Mouse (Mus musculus) urinary bladder, postnatal 36 days (tissue): ENCODE results near the gene Esp3.
"Not testable (repeated sequence)": the region's sequence is repeated elsewhere in the genome, so short reads cannot be mapped to it uniquely, and the experiment has no call there.

Experiments used
- DNase-seq, 2 experiments: peaks; one replicate each; pipeline ENCODE4 v3.0.0; 2022; ENCODE audit warnings: low spot score in 2 of 2, mixed read lengths in 1 of 2

The Esp3 gene

GRCm38 (mm10) chr17:40631775-40632174 is at the start of gene Esp3:
Esp3 (plus strand) TSS chr17:40632075.
- DNase-seq: not testable (repeated sequence)

- DNase-seq: not testable (repeated sequence)
Measured at GRCm38 (mm10) chr17:40583906-40584305, 48.0 kb upstream of the Esp3 start.

GRCm38 (mm10) chr17:40591297-40591696 is 40.6 kb upstream of the Esp3 start:
- no peak for DNase-seq

GRCm38 (mm10) chr17:40598294-40598693 is 33.6 kb upstream of the Esp3 start, which contains the start of gene Esp4:
Esp4 (plus strand) TSS chr17:40598594.
- DNase-seq: no peak

GRCm38 (mm10) chr17:40662118-40662679 is 30.3 kb downstream of the Esp3 start:
- DNase-seq: not testable (repeated sequence)

- not testable (repeated sequence) for DNase-seq
Measured at GRCm38 (mm10) chr17:40663161-40663811, 31.4 kb downstream of the Esp3 start.
